35 mouse cellular contexts compared by ENCODE assay signal in genomic region chr1:138919601-138920000, GRCm38 (mm10).
"Had no signal": no experiment of that assay in that cellular context is flagged by ENCODE, and none has a peak within 500 bp of the region (broad histone marks: within the 10 kb centered on the region; RNA-seq: fewer than 3 reads in every experiment).

No protein-coding gene starts in this region.

- H3K36me3 ChIP-seq: heart, embryonic 10.5 days; heart, embryonic 12.5 days; heart, embryonic 13.5 days; heart, embryonic 15.5 days; hindbrain, embryonic 10.5 days; hindbrain, embryonic 12.5 days; hindbrain, embryonic 13.5 days; hindbrain, embryonic 15.5 days; intestine, embryonic 15.5 days; kidney, embryonic 15.5 days had no signal

- DNase-seq: heart, postnatal 10 days; heart, postnatal 14 days; heart, postnatal 36 days; heart, postnatal 4 days; kidney, adult 11 months; kidney, adult 18-20 months; kidney, adult 2 months; kidney, adult 8-10 months; kidney, adult 9 months; kidney, postnatal 10 days; kidney, postnatal 14 days; kidney, postnatal 25 days; kidney, postnatal 36 days; kidney, postnatal 4 days; layer of hippocampus, adult 9-11 months; layer of hippocampus, postnatal 36 days had no signal

- H3K4me3 ChIP-seq: heart, embryonic 10.5 days; heart, embryonic 12.5 days; heart, embryonic 13.5 days; heart, embryonic 15.5 days; hindbrain, embryonic 10.5 days; hindbrain, embryonic 12.5 days; hindbrain, embryonic 13.5 days; hindbrain, embryonic 15.5 days; intestine, embryonic 15.5 days; kidney, embryonic 15.5 days; layer of hippocampus, adult 2 months had no signal

- ATAC-seq: hindbrain, embryonic 16.5 days; hindbrain, postnatal 0 days; inflammation-experienced regulatory T-cells, adult 6 months; intestine, embryonic 15.5 days; intestine, embryonic 16.5 days; intestine, postnatal 0 days had no signal

- H3K27me3 ChIP-seq: heart, embryonic 12.5 days; heart, embryonic 13.5 days; heart, embryonic 15.5 days; hindbrain, embryonic 12.5 days; hindbrain, embryonic 13.5 days; hindbrain, embryonic 15.5 days; intestine, embryonic 15.5 days; kidney, embryonic 15.5 days had no signal

- H3K9ac ChIP-seq: heart, embryonic 12.5 days; heart, embryonic 13.5 days; heart, embryonic 15.5 days; hindbrain, embryonic 12.5 days; hindbrain, embryonic 13.5 days; hindbrain, embryonic 14.5 days; hindbrain, embryonic 15.5 days; intestine, embryonic 15.5 days; kidney, embryonic 15.5 days had no signal

- H3K4me1 ChIP-seq: hindbrain, embryonic 10.5 days; hindbrain, embryonic 12.5 days; hindbrain, embryonic 13.5 days; hindbrain, embryonic 15.5 days; intestine, embryonic 15.5 days; kidney, embryonic 15.5 days had no signal

- H3K9me3 ChIP-seq: heart, embryonic 10.5 days; heart, embryonic 12.5 days; heart, embryonic 15.5 days; hindbrain, embryonic 10.5 days; hindbrain, embryonic 12.5 days; hindbrain, embryonic 13.5 days; hindbrain, embryonic 15.5 days; intestine, embryonic 15.5 days; kidney, embryonic 15.5 days had no signal

- H3K4me2 ChIP-seq: heart, embryonic 11.5 days; heart, embryonic 12.5 days; heart, embryonic 13.5 days; heart, embryonic 15.5 days; hindbrain, embryonic 12.5 days; hindbrain, embryonic 13.5 days; hindbrain, embryonic 14.5 days; hindbrain, embryonic 15.5 days; intestine, embryonic 15.5 days; kidney, embryonic 15.5 days had no signal

- H3K27ac ChIP-seq: heart, embryonic 10.5 days; heart, embryonic 13.5 days; heart, embryonic 15.5 days; hindbrain, embryonic 10.5 days; hindbrain, embryonic 12.5 days; hindbrain, embryonic 13.5 days; hindbrain, embryonic 14.5 days; hindbrain, embryonic 15.5 days; hindbrain, postnatal 0 days; intestine, embryonic 15.5 days; kidney, embryonic 15.5 days; kidney, postnatal 0 days; layer of hippocampus, adult 2 months had no signal
